Mouse (Mus musculus) spleen, adult 12 weeks (tissue): Measurements from ENCODE around the gene Cnpy3.
A peak's percentile ranks its signal among the peaks of the same experiment; 100 is the strongest.
"Not testable (repeated sequence)": the region's sequence is repeated elsewhere in the genome, so short reads cannot be mapped to it uniquely, and the experiment has no call there.

Source experiments
- DNase-seq: peaks from one replicate; pipeline ENCODE4 v3.0.0; 2022; ENCODE audit warnings: low spot score

Cnpy3 gene

GRCm38 (mm10) chr17:46751794-46752556 is at the start of gene Cnpy3:
Gene Cnpy3, minus strand, starts transcription at chr17:46752214.
- DNase-seq = peak; percentile 94

- no peak for DNase-seq
Measured at GRCm38 (mm10) chr17:46801761-46802160, 49.7 kb upstream of the Cnpy3 start.

GRCm38 (mm10) chr17:46799680-46800079 is 47.7 kb upstream of the Cnpy3 start:
- no peak for DNase-seq

GRCm38 (mm10) chr17:46797386-46797785 is 45.4 kb upstream of the Cnpy3 start:
- DNase-seq = no peak

GRCm38 (mm10) chr17:46796743-46797142 is 44.7 kb upstream of the Cnpy3 start:
- no peak for DNase-seq

GRCm38 (mm10) chr17:46792963-46793362 is 40.9 kb upstream of the Cnpy3 start:
- no peak for DNase-seq

- DNase-seq = not testable (repeated sequence)
Measured at GRCm38 (mm10) chr17:46787974-46788373, 36.0 kb upstream of the Cnpy3 start.

GRCm38 (mm10) chr17:46786952-46787351 is 34.9 kb upstream of the Cnpy3 start:
- DNase-seq = no peak

GRCm38 (mm10) chr17:46783222-46783565 is 31.2 kb upstream of the Cnpy3 start:
- DNase-seq = no peak

- peak; percentile 90 for DNase-seq
Measured at GRCm38 (mm10) chr17:46782341-46783221, 30.6 kb upstream of the Cnpy3 start, which contains the start of gene Rpl7l1. Gene Rpl7l1, minus strand, starts transcription at chr17:46782672.

GRCm38 (mm10) chr17:46781876-46782275 is 29.9 kb upstream of the Cnpy3 start:
- DNase-seq = no peak

- no peak for DNase-seq
Measured at GRCm38 (mm10) chr17:46776087-46776486, 24.1 kb upstream of the Cnpy3 start.

- no peak for DNase-seq
Measured at GRCm38 (mm10) chr17:46775070-46775469, 23.1 kb upstream of the Cnpy3 start.

GRCm38 (mm10) chr17:46774131-46774472 is 22.1 kb upstream of the Cnpy3 start:
- DNase-seq = no peak

- DNase-seq = no peak
Measured at GRCm38 (mm10) chr17:46773278-46774130, 21.5 kb upstream of the Cnpy3 start.

- peak; percentile 68 for DNase-seq
Measured at GRCm38 (mm10) chr17:46772404-46773277, 20.6 kb upstream of the Cnpy3 start, which contains the start of gene 2310039H08Rik. Gene 2310039H08Rik, plus strand, starts transcription at chr17:46772635.

GRCm38 (mm10) chr17:46772038-46772403 is 20.0 kb upstream of the Cnpy3 start:
- no peak for DNase-seq

- DNase-seq = no peak
Measured at GRCm38 (mm10) chr17:46771616-46772015, 19.6 kb upstream of the Cnpy3 start.

- no peak for DNase-seq
Measured at GRCm38 (mm10) chr17:46771025-46771424, 19.0 kb upstream of the Cnpy3 start.

GRCm38 (mm10) chr17:46770546-46770945 is 18.5 kb upstream of the Cnpy3 start:
- DNase-seq = no peak

- DNase-seq = no peak
Measured at GRCm38 (mm10) chr17:46767868-46768267, 15.9 kb upstream of the Cnpy3 start.
